Mouse (Mus musculus) embryonic facial prominence, embryonic 15.5 days (tissue): ENCODE results near the gene Gm13279. TPM values are rescaled to one million over a fixed set of nuclear protein-coding genes. Genes with fewer than 3 reads are reported as not detected.
"Not testable (repeated sequence)": the region's sequence is repeated elsewhere in the genome, so short reads cannot be mapped to it uniquely, and the experiment has no call there.

Experiments used
- ATAC-seq: fragments of 200-750 bp; cut with Nextera tagmentation; 2 replicates; pipeline ENCODE4 v1.8.0; 2017; ENCODE audit warnings: low read depth, moderate TSS enrichment; ENCODE audit not compliant: insufficient number of reproducible peaks, low FRiP score, low TSS enrichment
- H3K27ac ChIP-seq: fragments of 300-500 bp; sonication (generic); replicated peaks from 2 replicates; pipeline ENCODE4 v1.5.1; 2015; ENCODE audit warnings: mild to moderate bottlenecking, inconsistent platforms
- H3K27me3 ChIP-seq: fragments of 300-500 bp; sonication (generic); 2 replicates; pipeline ENCODE4 v1.6.1; 2015; ENCODE audit warnings: inconsistent platforms
- H3K36me3 ChIP-seq: fragments of 300-500 bp; sonication (generic); 2 replicates; pipeline ENCODE4 v1.6.1; 2015; ENCODE audit warnings: mild to moderate bottlenecking, inconsistent platforms
- H3K4me1 ChIP-seq: fragments of 300-500 bp; sonication (generic); 2 replicates; pipeline ENCODE4 v1.6.1; 2015; ENCODE audit warnings: inconsistent platforms
- H3K4me2 ChIP-seq: fragments of 300-500 bp; sonication (generic); replicated peaks from 2 replicates; pipeline ENCODE4 v1.6.1; 2015; ENCODE audit warnings: mild to moderate bottlenecking, inconsistent platforms
- H3K4me3 ChIP-seq: fragments of 300-500 bp; sonication (generic); replicated peaks from 2 replicates; pipeline ENCODE4 v1.5.1; 2015; ENCODE audit warnings: mild to moderate bottlenecking, inconsistent platforms
- H3K9ac ChIP-seq: fragments of 300-500 bp; sonication (generic); 2 replicates; pipeline ENCODE4 v1.6.1; 2015; ENCODE audit warnings: inconsistent platforms
- H3K9me3 ChIP-seq: fragments of 300-500 bp; sonication (generic); replicated peaks from 2 replicates; pipeline ENCODE4 v1.6.1; 2016; ENCODE audit warnings: inconsistent platforms
- WGBS: fragments of 180-500 bp; shearing (Covaris S2); methylation state at CpG from one replicate; pipeline ENCODE4 v1.1.7; 2015; 5-methylcytosine and 5-hydroxymethylcytosine counted together
- polyA plus RNA-seq: library from polyadenylated mRNA; unstranded; fragments of >200 nt; fragmentation: Nextera tagmentation; extraction: Ambion mirVana; gene quantifications from 2 replicates; pipeline ENCODE4 v1.2.1, GENCODE M21; 2015

Gene Gm13279
- polyA plus RNA-seq, 1 experiment from 2014 or later, result not detected

- ATAC-seq, H3K4me1 ChIP-seq, H3K27ac ChIP-seq, H3K4me3 ChIP-seq, H3K9ac ChIP-seq, H3K27me3 ChIP-seq, H3K9me3 ChIP-seq, H3K36me3 ChIP-seq, H3K4me2 ChIP-seq: not testable (repeated sequence)
- WGBS, result no CpG with 5 or more reads among the region's 29 CpGs
Observed at GRCm38 (mm10) chr4:88802954-88803353, 5.8 kb downstream of the Gm13279 start, which contains the start of gene Gm13287. Gene Gm13287, plus strand, starts transcription at chr4:88803254.

GRCm38 (mm10) chr4:88805231-88805630 is 8.0 kb downstream of the Gm13279 start, which contains the start of gene Gm13288:
Gene Gm13288, plus strand, starts transcription at chr4:88805531.
- H3K4me1 ChIP-seq, ATAC-seq, H3K27ac ChIP-seq, H3K9me3 ChIP-seq, H3K27me3 ChIP-seq, H3K36me3 ChIP-seq, H3K9ac ChIP-seq: not testable (repeated sequence)
- Histone ChIP-seq H3K4me2 (0 out of 2 replicates have a peak within 1 kb of the TSS, but pooled peaks have one; percentile 27), H3K4me3 (peak within 1 kb of the TSS; percentile 28)
- no CpG with 5 or more reads among the region's 8 CpGs for WGBS

- not testable (repeated sequence) for H3K27me3 ChIP-seq, H3K4me1 ChIP-seq, H3K9me3 ChIP-seq, H3K27ac ChIP-seq, H3K9ac ChIP-seq, ATAC-seq, H3K36me3 ChIP-seq
- peak overlapping the region; percentile 28 for H3K4me3 ChIP-seq
- no CpG with 5 or more reads among the region's 34 CpGs for WGBS
- H3K4me2 ChIP-seq, result 0 out of 2 replicates have a peak overlapping the region, but pooled peaks have one; percentile 27
Observed at GRCm38 (mm10) chr4:88805761-88806160, 8.6 kb downstream of the Gm13279 start.

- Histone ChIP-seq H3K9me3 (no peaks in the 10 kb centered on the region), H3K4me3 (no peak within 1 kb of the TSS), H3K27me3 (no peaks in the 10 kb centered on the region), H3K27ac (no peak within 1 kb of the TSS), H3K4me1 (no peaks in the 10 kb centered on the region), H3K36me3 (no peaks in the 10 kb centered on the region), H3K9ac (no peak within 1 kb of the TSS), H3K4me2 (no peak within 1 kb of the TSS)
- no peak for ATAC-seq
- WGBS, result 46% methylated on average over 3 of the region's 3 CpGs
Observed at GRCm38 (mm10) chr4:88815928-88816327, 18.7 kb downstream of the Gm13279 start, which contains the start of gene Ifna7. Gene Ifna7, plus strand, starts transcription at chr4:88816228.

- H3K4me3 ChIP-seq, result no peak within 1 kb of the TSS
- no peaks in the 10 kb centered on the region for H3K4me1 ChIP-seq
- H3K9ac ChIP-seq, result no peak within 1 kb of the TSS
- ATAC-seq, result no peak
- 75% methylated on average over 1 of the region's 1 CpGs for WGBS
- no peak within 1 kb of the TSS for H3K4me2 ChIP-seq
- H3K27me3 ChIP-seq, result no peaks in the 10 kb centered on the region
- no peak within 1 kb of the TSS for H3K27ac ChIP-seq
- no peaks in the 10 kb centered on the region for H3K9me3 ChIP-seq
- no peaks in the 10 kb centered on the region for H3K36me3 ChIP-seq
Observed at GRCm38 (mm10) chr4:88819659-88820058, 22.5 kb downstream of the Gm13279 start, which contains the start of gene Ifna11. Gene Ifna11, plus strand, starts transcription at chr4:88819959.

- H3K4me1 ChIP-seq, result no peaks in the 10 kb centered on the region
- WGBS, result 26% methylated on average over 4 of the region's 4 CpGs
- H3K27me3 ChIP-seq, result no peaks in the 10 kb centered on the region
- no peak overlapping the region for H3K4me2 ChIP-seq
- no peak overlapping the region for H3K4me3 ChIP-seq
- no peak overlapping the region for H3K27ac ChIP-seq
- H3K36me3 ChIP-seq, result no peaks in the 10 kb centered on the region
- no peaks in the 10 kb centered on the region for H3K9me3 ChIP-seq
- no peak for ATAC-seq
- H3K9ac ChIP-seq, result no peak overlapping the region
Observed at GRCm38 (mm10) chr4:88822995-88823394, 25.8 kb downstream of the Gm13279 start.

GRCm38 (mm10) chr4:88827116-88827515 is 29.9 kb downstream of the Gm13279 start, which contains the start of gene Ifna6:
Gene Ifna6, plus strand, starts transcription at chr4:88827416.
- H3K9ac ChIP-seq, H3K27ac ChIP-seq, H3K9me3 ChIP-seq, ATAC-seq, H3K4me2 ChIP-seq, H3K27me3 ChIP-seq, H3K4me1 ChIP-seq, H3K36me3 ChIP-seq, H3K4me3 ChIP-seq: not testable (repeated sequence)

GRCm38 (mm10) chr4:88830523-88830922 is 33.3 kb downstream of the Gm13279 start:
- Histone ChIP-seq H3K9ac (no peak overlapping the region), H3K36me3 (no peaks in the 10 kb centered on the region), H3K4me2 (no peak overlapping the region), H3K4me3 (no peak overlapping the region), H3K27me3 (no peaks in the 10 kb centered on the region), H3K9me3 (no peaks in the 10 kb centered on the region), H3K27ac (no peak overlapping the region), H3K4me1 (no peaks in the 10 kb centered on the region)
- WGBS, result 22% methylated on average over 4 of the region's 4 CpGs
- ATAC-seq, result no peak

- not testable (repeated sequence) for H3K4me3 ChIP-seq, H3K27ac ChIP-seq, ATAC-seq, H3K27me3 ChIP-seq, H3K9ac ChIP-seq, H3K36me3 ChIP-seq, H3K4me2 ChIP-seq, H3K9me3 ChIP-seq, H3K4me1 ChIP-seq
- 81% methylated on average over 1 of the region's 1 CpGs for WGBS
Observed at GRCm38 (mm10) chr4:88835225-88835624, 38.0 kb downstream of the Gm13279 start, which contains the start of gene Ifna5. Gene Ifna5, plus strand, starts transcription at chr4:88835525.

GRCm38 (mm10) chr4:88838828-88839227 is 41.6 kb downstream of the Gm13279 start:
- Histone ChIP-seq H3K4me2 (no peak overlapping the region), H3K4me3 (no peak overlapping the region), H3K9me3 (no peaks in the 10 kb centered on the region), H3K9ac (no peak overlapping the region), H3K27ac (no peak overlapping the region), H3K4me1 (no peaks in the 10 kb centered on the region), H3K36me3 (no peaks in the 10 kb centered on the region), H3K27me3 (no peaks in the 10 kb centered on the region)
- WGBS, result 34% methylated on average over 3 of the region's 3 CpGs
- no peak for ATAC-seq

GRCm38 (mm10) chr4:88840058-88840457 is 42.9 kb downstream of the Gm13279 start:
- no peak for ATAC-seq
- 67% methylated on average over 3 of the region's 3 CpGs for WGBS

GRCm38 (mm10) chr4:88841438-88841911 is 44.3 kb downstream of the Gm13279 start, which contains the start of gene Ifna4:
Gene Ifna4, plus strand, starts transcription at chr4:88841861.
- Histone ChIP-seq H3K36me3 (no peaks in the 10 kb centered on the region), H3K4me1 (no peaks in the 10 kb centered on the region), H3K9me3 (no peaks in the 10 kb centered on the region), H3K9ac (no peak within 1 kb of the TSS), H3K27me3 (no peaks in the 10 kb centered on the region), H3K4me3 (no peak within 1 kb of the TSS), H3K27ac (no peak within 1 kb of the TSS), H3K4me2 (no peak within 1 kb of the TSS)
- 33% methylated on average over 2 of the region's 2 CpGs for WGBS
- no peak for ATAC-seq

More at GRCm38 (mm10) chr4:88840058-88840457, 42.9 kb downstream of the Gm13279 start:
- no peaks in the 10 kb centered on the region for H3K27me3 ChIP-seq
- no peak overlapping the region for H3K9ac ChIP-seq
- no peaks in the 10 kb centered on the region for H3K4me1 ChIP-seq
- no peaks in the 10 kb centered on the region for H3K36me3 ChIP-seq
- H3K27ac ChIP-seq, result no peak overlapping the region
- H3K4me2 ChIP-seq, result no peak overlapping the region
- H3K4me3 ChIP-seq, result no peak overlapping the region
- H3K9me3 ChIP-seq, result no peaks in the 10 kb centered on the region
